Mouse (Mus musculus) forebrain, embryonic 11.5 days (tissue): Measurements from ENCODE around the gene Helq. TPM values are rescaled to one million over a fixed set of nuclear protein-coding genes. Genes with fewer than 3 reads are reported as not detected.

Experiments used
- ATAC-seq: fragments of 200-750 bp; cut with Nextera tagmentation; replicated peaks from 2 replicates; pipeline ENCODE4 v1.8.0; 2017; ENCODE audit warnings: moderate TSS enrichment; ENCODE audit not compliant: low FRiP score
- DNase-seq: peaks from one replicate; pipeline ENCODE4 v3.0.0-alpha.2; 2017; ENCODE audit warnings: low spot score
- H3K27ac ChIP-seq: fragments of 300-500 bp; sonication (generic); 2 replicates; pipeline ENCODE4 v1.5.1; 2014; ENCODE audit warnings: low read depth, low read length
- H3K27me3 ChIP-seq: fragments of 300-500 bp; sonication (generic); 2 replicates; pipeline ENCODE4 v1.6.1; 2014; ENCODE audit warnings: mild to moderate bottlenecking, low read length, mixed read lengths; ENCODE audit not compliant: control insufficient read depth, insufficient read depth
- H3K36me3 ChIP-seq: fragments of 300-500 bp; sonication (generic); 2 replicates; pipeline ENCODE4 v1.6.1; 2014; ENCODE audit warnings: mild to moderate bottlenecking, low read length, moderate library complexity, mixed read lengths; ENCODE audit not compliant: control insufficient read depth, insufficient read depth
- H3K4me1 ChIP-seq: fragments of 300-500 bp; sonication (generic); replicated peaks from 2 replicates; pipeline ENCODE4 v1.6.1; 2014; ENCODE audit warnings: low read length, mixed read lengths; ENCODE audit not compliant: control insufficient read depth, insufficient read depth
- H3K4me2 ChIP-seq: fragments of 300-500 bp; sonication (generic); 2 replicates; pipeline ENCODE4 v1.6.1; 2014; ENCODE audit warnings: low read depth, mild to moderate bottlenecking, low read length, moderate library complexity, mixed read lengths; ENCODE audit not compliant: severe bottlenecking
- H3K4me3 ChIP-seq: fragments of 300-500 bp; sonication (generic); 2 replicates; pipeline ENCODE4 v1.5.1; 2014; ENCODE audit warnings: low read depth, low read length
- H3K9ac ChIP-seq: fragments of 300-500 bp; sonication (generic); 2 replicates; pipeline ENCODE4 v1.6.1; 2014; ENCODE audit warnings: low read length
- H3K9me3 ChIP-seq: fragments of 300-500 bp; sonication (generic); 2 replicates; pipeline ENCODE4 v1.6.1; 2016; ENCODE audit warnings: low read length, mixed read lengths; ENCODE audit not compliant: control insufficient read depth
- WGBS: fragments of 180-500 bp; shearing (Covaris S2); extraction: QIAGEN DNeasy Blood & Tissue Kit; methylation state at CpG from one replicate; pipeline ENCODE4 v1.1.7; 2014; 5-methylcytosine and 5-hydroxymethylcytosine counted together
- polyA plus RNA-seq: library from polyadenylated mRNA; unstranded; fragments of >200 nt; fragmentation: Nextera tagmentation; extraction: Ambion mirVana; gene quantifications from 2 replicates; pipeline ENCODE4 v1.2.1, GENCODE M21; 2014

Helq gene
- polyA plus RNA-seq = 31.7 and 34.8 TPM in 2 replicates

DNA sequence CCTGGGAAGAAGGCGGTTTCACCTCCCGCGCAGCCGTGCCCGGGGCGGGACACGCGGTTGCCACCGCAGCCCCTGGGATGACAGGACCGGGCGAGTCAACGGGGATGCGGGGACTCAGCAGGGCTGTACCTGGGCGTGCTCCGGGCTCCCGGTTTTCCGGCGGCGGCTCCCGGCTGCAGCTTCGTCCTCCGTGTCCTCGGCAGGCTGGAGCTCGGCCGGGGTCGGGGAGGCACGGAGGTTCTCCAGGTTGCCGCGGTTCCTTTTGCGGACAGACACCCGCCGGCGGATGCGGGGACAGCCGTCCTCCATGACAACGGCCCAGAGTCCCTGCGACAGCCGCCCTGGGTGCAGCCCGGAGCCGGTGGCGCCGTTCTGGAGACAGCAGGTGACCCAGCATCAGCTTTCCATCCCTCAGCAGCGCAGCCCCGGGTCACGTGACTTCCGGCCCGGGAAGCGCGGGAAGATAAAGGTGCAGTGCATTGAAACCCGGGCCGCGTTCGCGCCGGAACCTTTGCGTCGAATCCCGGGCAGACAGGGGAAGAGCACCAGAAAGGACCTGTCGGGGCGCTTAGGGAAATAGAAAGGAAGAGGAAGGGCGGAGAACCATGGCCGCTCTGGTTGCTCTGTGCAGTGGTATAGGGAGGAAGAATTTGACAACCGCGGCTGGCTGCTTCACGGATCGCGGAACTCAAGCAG is at the start of gene Helq, which contains the start of gene Mrps18c:
TSS of gene Helq (minus strand) at position 434 of the 696 bp plus-strand sequence.
TSS of gene Mrps18c (plus strand) at position 463 of the 696 bp plus-strand sequence.
- Histone ChIP-seq H3K4me3 (peak within 1 kb of the TSS; percentile 65), H3K27me3 (no peaks in the 10 kb centered on the region), H3K4me2 (peak within 1 kb of the TSS; percentile 65), H3K4me1 (peaks cover 5% of the 10 kb centered on the region; the same call in 1 of the 2 replicates), H3K9ac (peak within 1 kb of the TSS; percentile 83), H3K27ac (no peak within 1 kb of the TSS), H3K36me3 (no peaks in the 10 kb centered on the region; the same call in 1 of the 2 replicates), H3K9me3 (no peaks in the 10 kb centered on the region)
- WGBS = under 1% methylated on average over 67 of the region's 67 CpGs
- ATAC-seq (peak; percentile 96), DNase-seq (peak; percentile 96)

DNA sequence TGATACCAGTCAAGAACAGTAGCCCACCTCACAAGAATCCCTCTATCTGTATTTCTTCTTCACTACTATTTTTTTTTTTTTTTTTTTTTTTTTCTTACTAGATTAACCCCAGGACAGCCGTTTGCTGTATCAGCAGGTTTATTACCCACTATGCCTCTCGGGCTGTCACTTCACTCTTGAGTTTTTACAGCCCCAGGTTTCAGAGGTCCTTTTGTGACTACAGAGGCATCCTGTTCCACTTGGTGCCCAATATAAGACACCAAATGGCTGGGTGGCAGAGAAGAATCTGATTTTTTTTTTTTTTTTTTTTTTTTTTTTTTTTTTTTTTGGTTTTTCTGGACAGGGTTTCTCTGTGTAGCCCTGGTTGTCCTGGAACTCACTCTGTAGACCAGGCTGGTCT is 48.7 kb upstream of the Helq start:
- 7% methylated on average over 2 of the region's 2 CpGs for WGBS
- H3K4me3 ChIP-seq = no peak overlapping the region
- H3K27me3 ChIP-seq = peaks cover 25% of the 10 kb centered on the region
- H3K27ac ChIP-seq = no peak overlapping the region
- H3K4me2 ChIP-seq = no peak overlapping the region; the same call in 1 of the 2 replicates
- no peaks in the 10 kb centered on the region for H3K9me3 ChIP-seq
- no peak overlapping the region for H3K9ac ChIP-seq
- no peaks in the 10 kb centered on the region for H3K36me3 ChIP-seq
- DNase-seq = no peak
- no peak for ATAC-seq
- H3K4me1 ChIP-seq = peaks cover 5% of the 10 kb centered on the region; the same call in 1 of the 2 replicates

DNA sequence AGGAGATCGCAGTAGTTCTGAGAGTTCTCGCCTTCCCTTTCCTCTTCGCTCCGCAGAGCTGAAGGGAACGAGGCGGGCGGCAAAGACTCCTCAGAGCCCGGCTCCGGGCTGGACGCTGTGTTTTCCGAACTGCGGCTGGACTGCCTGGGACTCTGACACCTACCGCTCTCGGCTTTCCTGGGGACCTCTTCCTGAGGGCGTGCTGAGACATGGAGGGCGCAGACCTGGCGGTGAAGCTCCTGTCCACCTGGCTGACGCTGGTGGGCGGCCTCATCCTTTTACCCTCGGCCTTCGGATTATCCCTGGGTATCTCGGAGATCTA is 48.2 kb upstream of the Helq start:
- Histone ChIP-seq H3K27me3 (peaks cover 25% of the 10 kb centered on the region), H3K9ac (peak overlapping the region; percentile 55), H3K4me3 (peak overlapping the region; percentile 62), H3K4me1 (peaks cover 5% of the 10 kb centered on the region; the same call in 1 of the 2 replicates), H3K27ac (no peak overlapping the region), H3K36me3 (no peaks in the 10 kb centered on the region), H3K9me3 (no peaks in the 10 kb centered on the region), H3K4me2 (peak overlapping the region; percentile 99)
- ATAC-seq (peak; percentile 33; the same call in 1 of the 2 replicates), DNase-seq (no peak)
- under 1% methylated on average over 22 of the region's 22 CpGs for whole genome bisulfite sequencing

DNA sequence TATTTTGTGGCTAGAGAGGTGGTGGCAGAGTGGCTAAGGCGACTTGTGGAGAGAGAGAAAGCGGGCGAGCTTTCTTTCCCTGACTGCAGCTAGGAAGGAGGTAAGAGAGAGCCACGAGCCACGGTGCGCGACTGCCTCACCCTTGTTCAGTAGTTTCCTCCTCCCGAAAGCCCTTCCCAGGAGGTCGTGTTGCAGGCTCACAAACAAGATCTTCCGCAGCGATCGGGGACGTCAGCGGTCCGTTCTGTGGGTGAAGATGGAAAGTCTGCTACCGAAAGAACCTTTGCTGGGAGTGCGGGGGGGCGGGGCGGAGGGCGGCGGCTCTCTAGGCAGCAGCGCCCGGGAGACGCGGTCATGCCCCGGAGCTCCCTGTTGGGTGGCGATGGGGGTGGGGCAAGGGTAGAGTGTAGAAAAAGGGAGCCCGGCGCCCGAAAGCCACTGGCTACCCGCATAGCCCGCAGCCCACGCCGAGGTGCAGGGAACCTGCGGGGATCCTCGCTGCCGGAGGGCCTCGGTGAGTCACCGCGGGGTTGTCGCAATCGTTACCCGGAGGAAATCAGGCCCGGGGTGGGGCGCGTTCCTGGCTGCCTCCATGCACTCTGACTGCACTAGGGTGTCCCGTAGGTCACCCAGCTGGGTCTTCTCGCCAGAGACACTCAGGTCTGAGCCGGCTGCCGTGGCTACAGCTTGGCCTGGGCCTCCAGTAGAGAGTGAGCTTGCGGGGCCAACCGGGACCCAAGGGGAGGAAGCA is 47.6 kb upstream of the Helq start:
- Histone ChIP-seq H3K36me3 (no peaks in the 10 kb centered on the region), H3K9me3 (no peaks in the 10 kb centered on the region), H3K27me3 (peaks cover 25% of the 10 kb centered on the region), H3K4me3 (peak overlapping the region; percentile 62), H3K9ac (peak overlapping the region; percentile 55), H3K4me2 (peak overlapping the region; percentile 99), H3K27ac (no peak overlapping the region), H3K4me1 (peaks cover 5% of the 10 kb centered on the region; the same call in 1 of the 2 replicates)
- ATAC-seq (peak; percentile 72), DNase-seq (peak; percentile 77)
- 0% methylated on average over 52 of the region's 52 CpGs for WGBS

DNA sequence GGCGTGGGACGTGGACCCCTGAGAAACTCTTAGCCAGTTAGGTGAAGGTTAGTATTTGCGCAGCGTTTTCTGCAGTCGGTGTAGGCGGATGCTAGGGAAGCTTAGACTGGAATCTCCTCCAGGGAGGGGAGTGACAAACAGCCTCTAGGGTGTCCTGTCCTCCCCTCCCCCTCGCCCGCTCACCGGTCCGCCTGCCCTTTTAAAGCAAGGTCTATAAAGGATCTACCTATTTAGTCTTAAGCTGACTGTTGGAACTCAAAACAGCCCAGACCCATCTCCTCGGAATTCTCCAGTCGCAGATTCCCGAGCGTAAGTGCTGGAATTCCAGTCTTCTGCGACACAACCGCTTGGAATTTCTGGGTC is 47.1 kb upstream of the Helq start, which contains the start of gene Gpat3:
TSS of gene Gpat3 (plus strand) at position 229 of the 363 bp plus-strand sequence.
- Histone ChIP-seq H3K4me1 (peaks cover 5% of the 10 kb centered on the region; the same call in 1 of the 2 replicates), H3K27me3 (peaks cover 25% of the 10 kb centered on the region), H3K9me3 (no peaks in the 10 kb centered on the region), H3K4me2 (peak within 1 kb of the TSS; percentile 99), H3K36me3 (no peaks in the 10 kb centered on the region), H3K27ac (no peak within 1 kb of the TSS), H3K9ac (peak within 1 kb of the TSS; percentile 55), H3K4me3 (peak within 1 kb of the TSS; percentile 62)
- under 1% methylated on average over 16 of the region's 16 CpGs for WGBS
- DNase-seq (peak; percentile 62), ATAC-seq (no peak)

DNA sequence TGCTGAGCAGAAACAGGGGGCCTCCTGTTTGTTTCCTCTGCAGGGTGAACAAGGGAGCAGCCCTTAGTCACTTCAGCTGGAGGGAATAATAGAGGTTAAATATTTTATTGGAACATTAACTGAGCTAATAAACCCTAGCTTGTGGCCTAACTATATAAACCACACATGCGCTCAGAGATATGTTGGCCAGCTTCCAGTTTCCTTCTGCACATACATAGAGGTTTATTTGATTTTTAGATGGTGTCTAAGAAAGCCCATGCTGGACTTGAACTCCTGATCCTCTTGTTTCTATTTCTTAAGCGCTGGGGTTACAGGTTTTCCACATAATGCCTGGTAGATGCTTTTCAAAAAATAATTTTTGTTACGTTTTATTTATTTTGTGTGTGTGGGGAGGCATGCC is 46.1 kb upstream of the Helq start:
- Histone ChIP-seq H3K4me3 (no peak overlapping the region), H3K9me3 (no peaks in the 10 kb centered on the region), H3K27ac (no peak overlapping the region), H3K36me3 (no peaks in the 10 kb centered on the region), H3K4me1 (peaks cover 5% of the 10 kb centered on the region; the same call in 1 of the 2 replicates), H3K27me3 (peaks cover 25% of the 10 kb centered on the region), H3K9ac (no peak overlapping the region), H3K4me2 (no peak overlapping the region)
- DNase-seq = no peak
- 59% methylated on average over 3 of the region's 3 CpGs for WGBS
- no peak for ATAC-seq

DNA sequence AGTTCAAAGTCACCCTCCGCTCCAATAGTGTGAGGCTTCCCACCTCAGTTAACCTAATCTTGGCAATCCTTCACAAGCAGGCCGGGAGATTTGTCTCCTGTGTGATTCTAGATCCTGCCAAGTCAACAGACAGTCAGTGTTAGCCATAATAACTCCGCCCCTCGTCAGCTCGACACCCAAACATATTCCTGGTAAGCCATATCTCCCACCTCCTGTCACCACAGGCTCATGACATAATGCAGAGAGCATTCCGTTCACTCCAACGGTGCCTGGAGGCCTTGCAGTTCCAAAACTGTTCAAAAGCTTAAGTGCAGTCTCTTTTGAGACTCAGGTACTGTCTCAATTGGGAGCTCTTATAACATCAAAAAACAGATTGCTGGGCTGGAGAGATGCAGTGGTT is 39.5 kb upstream of the Helq start:
- no peak for ATAC-seq

DNA sequence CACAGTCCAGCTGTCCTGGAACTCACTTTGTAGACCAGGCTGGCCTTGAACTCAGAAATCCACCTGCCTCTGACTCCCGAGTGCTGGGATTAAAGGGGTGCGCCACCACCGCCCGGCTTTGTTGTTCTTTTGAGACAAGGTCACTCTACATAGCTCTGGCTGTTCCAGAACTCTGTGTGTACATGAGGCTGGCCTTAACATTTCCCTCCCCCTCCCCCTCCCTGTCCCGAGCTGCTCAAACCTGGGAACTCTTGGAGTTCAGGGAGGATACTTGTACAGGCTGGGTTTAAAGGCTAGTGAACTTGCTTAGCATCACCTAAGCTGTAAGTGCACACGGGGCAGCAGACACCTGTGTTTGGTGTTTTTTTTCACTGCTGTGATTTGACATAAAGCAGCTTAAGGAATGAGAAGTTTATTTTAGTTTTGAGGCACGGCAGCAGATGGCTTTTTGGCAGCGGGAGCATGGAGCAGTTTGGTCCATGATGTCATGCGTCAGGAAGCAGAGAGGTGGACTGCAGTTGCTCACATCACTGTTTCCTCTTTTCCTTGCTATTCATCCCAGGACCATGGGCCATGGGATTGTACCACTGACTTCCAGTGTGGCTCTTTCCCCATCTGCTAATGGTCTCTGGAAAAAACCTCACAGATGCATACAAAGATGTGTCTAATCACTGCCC is 37.6 kb upstream of the Helq start:
- WGBS = 78% methylated on average over 9 of the region's 9 CpGs
- no peaks in the 10 kb centered on the region for H3K9me3 ChIP-seq
- no peak overlapping the region for H3K4me2 ChIP-seq
- H3K4me1 ChIP-seq = no peaks in the 10 kb centered on the region
- H3K4me3 ChIP-seq = no peak overlapping the region
- H3K27me3 ChIP-seq = no peaks in the 10 kb centered on the region
- no peak for ATAC-seq
- no peak overlapping the region for H3K27ac ChIP-seq
- H3K36me3 ChIP-seq = no peaks in the 10 kb centered on the region
- DNase-seq = no peak
- no peak overlapping the region for H3K9ac ChIP-seq

More for the DNA sequence above, 39.5 kb upstream of the Helq start:
- no peak for DNase-seq
- Histone ChIP-seq H3K27ac (no peak overlapping the region), H3K4me2 (no peak overlapping the region), H3K27me3 (no peaks in the 10 kb centered on the region), H3K4me3 (no peak overlapping the region), H3K9me3 (no peaks in the 10 kb centered on the region), H3K4me1 (no peaks in the 10 kb centered on the region), H3K9ac (no peak overlapping the region), H3K36me3 (no peaks in the 10 kb centered on the region)
- WGBS = 84% methylated on average over 7 of the region's 7 CpGs
